Mouse (Mus musculus): ENCODE results near the gene Zfp280d.

DNA sequence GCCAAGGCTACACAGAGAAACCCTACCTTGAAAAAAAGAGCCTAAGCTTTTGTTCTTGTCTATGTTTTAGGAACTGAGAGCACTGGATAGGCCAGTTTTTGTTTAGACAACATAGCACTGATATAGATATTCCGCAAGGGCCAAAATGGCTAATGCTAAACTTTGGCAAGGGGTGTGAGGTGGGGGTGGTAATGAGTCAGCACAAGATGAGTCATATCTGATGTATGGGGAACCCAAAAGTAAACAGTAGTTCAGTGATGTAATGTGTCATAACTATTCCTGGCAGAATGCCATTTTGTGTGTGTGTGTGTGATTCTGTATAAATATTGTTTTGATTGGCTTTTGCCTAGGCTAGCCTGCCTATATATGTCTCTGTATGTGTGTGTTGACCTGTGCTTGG, 4.5 kb upstream of the Zfp280d start:
- TF ChIP-seq CTCF (IDR thresholded peaks at IDR 0.05; ENCODE audit: extremely low read depth, insufficient read length, insufficient replicate concordance, low read depth, low read length): no peak
- no peak for TF ChIP-seq POLR2A (IDR thresholded peaks at IDR 0.05; ENCODE audit: low read depth, low read length)
